Mouse (Mus musculus): ENCODE data around the gene Gtpbp3.

The Gtpbp3 gene

GRCm38 (mm10) chr8:71497077-71497645 lies 9.3 kb downstream of the Gtpbp3 start:
- DNase-seq (ENCODE audit: low read depth, low spot score) = no peak

- peak; percentile 84 for DNase-seq (ENCODE audit: low read depth, low spot score)
These were observed 10.1 kb downstream of the Gtpbp3 start for GRCm38 (mm10) chr8:71497881-71498501.

GRCm38 (mm10) chr8:71498816-71499690 lies 11.2 kb downstream of the Gtpbp3 start:
- peak; percentile 87 for DNase-seq (ENCODE audit: low read depth, low spot score)

GRCm38 (mm10) chr8:71504349-71504748 lies 16.4 kb downstream of the Gtpbp3 start:
- no peak for DNase-seq (ENCODE audit: low read depth, low spot score)

GRCm38 (mm10) chr8:71505326-71505725 lies 17.4 kb downstream of the Gtpbp3 start:
- DNase-seq (ENCODE audit: low read depth, low spot score) = no peak

- DNase-seq (ENCODE audit: low read depth, low spot score) = no peak
These were observed 18.1 kb downstream of the Gtpbp3 start for GRCm38 (mm10) chr8:71505979-71506378.

GRCm38 (mm10) chr8:71507589-71508104 lies 19.7 kb downstream of the Gtpbp3 start:
- peak; percentile 96 for DNase-seq (ENCODE audit: low read depth, low spot score)

GRCm38 (mm10) chr8:71509316-71509715 lies 21.4 kb downstream of the Gtpbp3 start:
- no peak for DNase-seq (ENCODE audit: low read depth, low spot score)

- no peak for DNase-seq (ENCODE audit: low read depth, low spot score)
These were observed 23.7 kb downstream of the Gtpbp3 start, which contains the start of gene Plvap for GRCm38 (mm10) chr8:71511644-71512043. TSS of gene Plvap (minus strand) at chr8:71511752.

GRCm38 (mm10) chr8:71513018-71513754 lies 25.3 kb downstream of the Gtpbp3 start:
- DNase-seq (ENCODE audit: low read depth, low spot score) = peak; percentile 48

- peak; percentile 70 for DNase-seq (ENCODE audit: low read depth, low spot score)
These were observed 27.1 kb downstream of the Gtpbp3 start for GRCm38 (mm10) chr8:71515043-71515442.

GRCm38 (mm10) chr8:71516786-71517185 lies 28.9 kb downstream of the Gtpbp3 start:
- DNase-seq (ENCODE audit: low read depth, low spot score) = no peak

- DNase-seq (ENCODE audit: low read depth, low spot score) = peak; percentile 80
These were observed 31.3 kb downstream of the Gtpbp3 start for GRCm38 (mm10) chr8:71519037-71519825.

GRCm38 (mm10) chr8:71521634-71522033 lies 33.7 kb downstream of the Gtpbp3 start:
- DNase-seq (ENCODE audit: low read depth, low spot score) = peak; percentile 99

GRCm38 (mm10) chr8:71525226-71526050 lies 37.5 kb downstream of the Gtpbp3 start, which contains the start of gene Ccdc194:
TSS of gene Ccdc194 (minus strand) at chr8:71525711.
- DNase-seq (ENCODE audit: low read depth, low spot score) = no peak

GRCm38 (mm10) chr8:71526272-71526671 lies 38.4 kb downstream of the Gtpbp3 start:
- peak; percentile 95 for DNase-seq (ENCODE audit: low read depth, low spot score)

- no peak for DNase-seq (ENCODE audit: low read depth, low spot score)
These were observed 39.4 kb downstream of the Gtpbp3 start for GRCm38 (mm10) chr8:71527162-71527870.

- DNase-seq (ENCODE audit: low read depth, low spot score) = no peak
These were observed 40.6 kb downstream of the Gtpbp3 start for GRCm38 (mm10) chr8:71528362-71529073.

Data from ES-CJ7 (cell line).